Mouse (Mus musculus) layer of hippocampus, adult 9-10 months (tissue): Measurements from ENCODE around the gene Nes.

ENCODE experiments used
- DNase-seq: peaks from one replicate; pipeline ENCODE4 v3.0.0; 2022; ENCODE audit warnings: low spot score

Gene Nes

DNA sequence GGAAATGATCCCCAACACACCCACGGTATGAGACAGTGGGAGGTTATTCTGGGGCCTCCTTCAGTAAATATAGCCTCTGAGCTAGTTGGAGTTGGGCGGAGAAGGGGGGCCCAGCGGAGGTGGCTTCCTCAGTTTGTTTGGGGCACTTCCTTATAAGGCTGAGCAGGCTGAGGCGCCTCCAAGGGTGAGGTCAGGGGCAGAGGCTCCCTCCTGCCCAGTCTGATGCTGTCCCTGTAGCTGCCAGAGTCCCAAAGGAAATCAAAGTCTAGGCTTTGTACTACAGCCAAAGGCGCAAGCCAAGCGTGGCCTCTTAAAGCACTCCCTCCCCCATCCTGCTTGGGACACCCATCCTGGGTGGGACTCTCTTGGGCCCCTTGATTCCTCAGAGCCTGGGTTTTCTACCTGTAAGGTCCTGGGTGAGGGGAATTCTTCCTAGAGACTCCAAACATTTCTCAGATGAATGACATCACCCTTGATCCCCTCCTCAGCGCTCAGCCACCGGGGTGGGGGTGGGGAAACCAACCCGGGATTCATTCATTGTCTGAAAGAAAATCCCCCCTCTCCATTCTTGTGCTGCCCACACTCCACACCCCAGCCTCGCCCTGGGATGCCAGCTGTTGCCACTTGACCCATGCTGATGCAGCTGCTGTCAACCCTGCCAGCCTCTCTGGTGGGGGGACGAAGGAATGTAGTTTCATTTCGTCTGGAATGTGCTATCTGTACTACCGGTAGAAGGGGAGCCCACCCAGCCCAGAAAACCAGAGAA, 12.1 kb downstream of the Nes start:
- no peak for DNase-seq

DNA sequence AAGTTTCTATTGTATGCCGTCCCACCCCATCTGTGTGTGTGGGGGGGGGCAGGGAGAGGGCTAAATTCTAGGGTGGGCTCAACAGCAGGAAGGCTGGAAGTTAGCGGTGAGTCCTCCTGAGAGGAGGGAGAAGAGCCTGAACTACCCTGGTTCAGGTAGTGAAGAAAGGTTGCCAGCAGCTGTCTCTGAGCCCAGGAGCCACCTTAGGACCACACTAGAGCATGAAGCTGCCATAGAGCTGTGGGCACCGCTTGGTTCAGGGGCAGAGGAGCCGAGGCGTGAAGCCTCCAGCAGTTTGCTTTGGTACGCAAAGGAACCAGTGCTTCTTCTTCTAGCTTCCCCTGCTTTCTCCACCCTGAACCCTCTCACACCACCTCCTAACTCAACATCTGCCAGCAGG, 12.7 kb downstream of the Nes start:
- no peak for DNase-seq

DNA sequence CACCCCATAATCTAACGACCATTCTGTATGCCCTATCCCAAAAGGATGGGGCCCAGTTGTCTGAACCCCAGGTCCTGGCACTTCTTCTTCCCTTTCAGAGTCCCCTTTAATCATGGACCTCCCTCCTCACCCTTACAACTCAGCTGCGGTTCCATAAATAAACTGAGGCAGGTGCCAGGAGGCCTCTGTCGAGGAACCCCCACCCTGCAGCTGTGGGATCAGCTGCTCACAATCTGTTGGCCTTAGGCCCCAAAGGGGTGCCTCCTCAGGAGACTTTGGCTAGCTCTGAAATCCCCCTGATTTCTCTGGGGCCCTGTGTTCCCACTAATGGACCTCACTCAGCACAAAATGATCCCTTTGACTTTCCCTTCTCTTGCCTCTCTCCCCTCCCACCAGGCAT, 13.2 kb downstream of the Nes start:
- no peak for DNase-seq

DNA sequence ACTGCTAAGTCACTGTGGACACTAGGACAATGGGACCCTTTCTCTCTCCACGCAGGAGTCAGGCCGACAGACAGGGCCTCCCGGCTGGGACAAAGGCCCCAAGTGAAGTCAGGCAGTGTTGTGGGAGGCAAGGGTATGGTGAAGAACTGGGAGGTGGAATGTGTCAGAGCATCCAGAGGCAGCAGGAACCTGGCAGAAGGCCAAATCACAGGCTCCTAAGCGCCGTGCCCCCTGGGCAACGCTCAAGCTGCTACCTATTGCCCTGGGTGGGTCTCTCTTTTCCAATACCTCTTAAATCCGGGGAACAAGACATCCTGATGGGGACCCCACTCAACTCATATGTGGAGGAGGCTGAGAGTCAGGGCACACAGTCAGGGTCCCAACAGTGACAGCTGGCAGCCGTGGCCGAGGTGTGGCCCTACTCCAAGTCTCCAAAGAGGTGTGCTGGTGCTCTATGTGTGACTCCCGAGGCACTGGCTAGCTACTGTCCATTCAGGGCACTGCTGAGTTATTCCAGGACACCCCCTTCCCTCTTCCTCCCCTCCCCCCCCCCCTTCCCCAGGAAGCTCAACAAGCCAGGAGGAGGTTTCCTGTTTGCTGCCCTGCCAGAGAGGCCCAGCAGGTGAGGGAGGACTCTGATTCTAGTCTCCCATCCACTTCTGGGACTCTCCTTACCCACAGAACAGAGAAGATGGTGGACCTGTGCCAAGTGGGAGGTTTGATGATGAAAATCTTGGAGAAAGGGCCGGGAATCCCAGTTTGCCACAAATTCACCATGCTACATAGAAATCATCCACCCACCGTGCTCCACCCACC, 14.8 kb downstream of the Nes start:
- DNase-seq, result no peak

DNA sequence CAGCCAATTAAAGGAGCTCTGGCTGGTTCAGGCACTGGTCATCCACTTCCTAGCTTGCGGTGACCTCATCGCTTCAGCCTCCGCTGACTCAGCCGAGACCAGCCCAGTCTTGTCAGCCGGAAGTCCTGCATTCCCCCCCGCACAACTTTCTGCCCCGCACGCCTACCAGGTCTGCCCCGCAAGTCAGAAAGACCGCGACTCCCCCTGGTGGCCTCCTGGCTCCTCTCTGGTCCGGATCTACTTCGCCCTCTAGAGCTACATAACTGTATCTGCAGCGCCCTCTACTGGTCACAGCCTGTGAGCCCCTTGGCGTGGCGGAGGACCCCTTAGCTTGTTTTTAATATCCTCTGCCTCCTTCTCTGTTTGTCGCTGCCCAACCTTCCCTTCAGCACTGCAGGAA, 16.0 kb downstream of the Nes start:
- peak; percentile 85 for DNase-seq

DNA sequence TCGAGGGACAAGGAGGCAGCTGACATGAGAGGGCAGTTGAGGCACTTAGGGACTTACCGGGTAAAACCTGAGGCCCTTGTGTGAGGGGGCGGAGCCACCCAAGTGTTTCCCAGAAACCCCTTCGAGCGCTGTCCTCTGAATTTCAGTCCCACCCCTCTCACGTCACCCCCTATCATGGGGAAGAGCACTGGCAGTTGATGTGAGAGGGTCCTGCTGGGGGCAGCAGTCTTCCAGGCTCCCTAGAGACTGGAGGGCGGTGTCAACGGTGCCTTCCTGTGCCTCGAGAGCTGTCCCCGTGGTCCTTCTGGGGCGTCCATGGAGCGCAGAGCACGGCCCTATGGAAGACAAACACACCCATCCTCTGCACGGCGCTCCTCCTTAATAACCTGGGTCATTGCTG, 16.8 kb downstream of the Nes start:
- no peak for DNase-seq

DNA sequence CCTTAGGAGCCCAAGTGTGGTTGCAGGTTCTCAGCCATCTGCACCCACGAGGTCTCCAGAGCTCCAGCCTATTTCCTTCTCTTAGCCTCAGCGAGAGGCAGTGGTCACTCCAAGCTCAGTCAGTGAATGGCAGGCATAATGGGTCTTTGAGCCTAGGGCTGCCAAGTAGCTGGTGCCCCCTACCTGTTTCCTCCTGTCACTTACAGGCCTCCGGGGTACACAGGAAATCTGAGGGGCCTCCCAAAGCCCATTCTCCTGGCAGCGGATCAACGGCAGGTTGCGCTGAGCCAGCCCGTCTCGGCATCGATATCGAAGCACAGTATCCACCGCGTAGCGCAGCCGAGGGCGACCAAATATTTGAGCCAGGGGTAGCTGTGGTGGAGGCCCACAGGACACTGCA, 17.2 kb downstream of the Nes start:
- DNase-seq, result no peak

DNA sequence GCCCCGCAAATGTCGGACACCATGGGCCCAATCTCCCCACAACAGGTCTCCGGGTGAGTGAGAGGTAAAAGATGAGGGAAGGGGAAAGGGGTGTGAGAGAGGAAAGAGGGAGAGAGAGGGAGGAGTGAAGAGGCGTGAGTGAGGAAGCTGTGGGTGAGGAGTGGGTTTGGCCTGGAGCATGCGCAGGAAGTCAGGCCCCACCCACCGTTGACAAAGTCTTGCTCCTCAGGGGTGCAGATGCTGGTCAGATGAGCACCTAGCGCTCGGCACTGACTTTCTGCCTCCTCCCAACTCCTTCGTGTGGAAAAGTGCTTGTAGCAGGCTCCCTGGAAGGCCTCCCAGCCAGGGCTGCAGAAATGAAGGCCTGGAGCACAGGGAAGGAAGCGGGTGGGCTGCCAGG, 19.1 kb downstream of the Nes start:
- no peak for DNase-seq

DNA sequence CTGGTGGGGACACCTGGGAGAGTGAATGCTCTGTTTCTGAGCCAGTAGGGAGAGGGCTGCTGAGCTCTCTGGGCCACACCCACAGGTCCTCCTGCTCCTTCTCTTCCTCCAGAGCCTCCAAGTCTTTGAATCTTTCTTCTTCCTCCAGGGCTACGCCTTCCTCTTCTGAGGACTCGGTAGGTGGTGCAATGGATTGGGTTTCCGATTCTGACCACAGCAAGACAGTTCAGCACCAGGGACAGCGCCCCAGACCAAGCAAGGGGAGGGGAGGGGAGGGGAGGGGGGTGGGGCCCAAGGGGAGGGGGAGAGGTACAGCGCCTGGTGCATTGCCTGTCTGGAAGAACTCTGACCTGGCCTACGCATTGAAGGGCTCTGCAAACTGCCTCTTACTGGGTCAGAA, 22.6 kb downstream of the Nes start:
- DNase-seq, result no peak

DNA sequence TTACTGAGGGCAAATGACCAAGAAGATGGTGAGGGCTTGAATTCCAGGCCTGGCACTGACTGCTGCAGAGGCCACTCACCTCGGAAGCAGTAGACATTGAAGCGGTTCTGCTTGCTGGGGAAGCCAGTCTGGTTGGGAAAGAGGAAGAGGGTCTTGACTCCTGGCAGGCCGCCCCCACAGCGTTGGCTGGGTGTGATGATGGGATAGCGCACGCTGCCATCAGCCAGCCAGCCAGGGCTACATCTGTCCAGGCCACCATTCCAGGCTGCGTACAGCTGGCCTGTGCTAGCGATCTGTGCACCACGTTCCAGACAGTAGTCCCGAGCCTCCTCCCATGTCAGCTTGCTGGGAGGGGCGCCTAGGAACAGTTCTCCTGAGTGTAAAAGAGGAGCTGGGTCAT, 24.5 kb downstream of the Nes start:
- DNase-seq, result no peak

DNA sequence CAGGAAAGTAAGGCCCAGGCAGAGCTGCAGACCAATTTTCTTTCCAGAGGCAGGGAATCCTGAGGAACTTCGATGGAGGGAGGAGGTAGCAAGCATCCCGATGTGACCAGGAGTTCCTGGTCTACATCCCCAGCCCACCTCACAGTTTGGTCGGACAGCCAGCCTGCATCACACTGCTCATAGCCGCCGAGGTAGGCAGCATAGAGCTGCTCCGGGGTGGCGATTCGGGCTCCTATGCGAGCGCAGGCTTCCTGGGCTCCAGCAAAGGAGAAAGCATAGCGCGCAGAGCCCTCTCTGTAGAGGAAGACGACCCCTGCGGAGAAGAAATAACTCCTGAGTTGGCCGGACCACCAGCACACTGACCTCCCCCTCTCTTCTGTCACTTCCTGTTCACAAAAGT, 25.5 kb downstream of the Nes start:
- DNase-seq, result no peak

DNA sequence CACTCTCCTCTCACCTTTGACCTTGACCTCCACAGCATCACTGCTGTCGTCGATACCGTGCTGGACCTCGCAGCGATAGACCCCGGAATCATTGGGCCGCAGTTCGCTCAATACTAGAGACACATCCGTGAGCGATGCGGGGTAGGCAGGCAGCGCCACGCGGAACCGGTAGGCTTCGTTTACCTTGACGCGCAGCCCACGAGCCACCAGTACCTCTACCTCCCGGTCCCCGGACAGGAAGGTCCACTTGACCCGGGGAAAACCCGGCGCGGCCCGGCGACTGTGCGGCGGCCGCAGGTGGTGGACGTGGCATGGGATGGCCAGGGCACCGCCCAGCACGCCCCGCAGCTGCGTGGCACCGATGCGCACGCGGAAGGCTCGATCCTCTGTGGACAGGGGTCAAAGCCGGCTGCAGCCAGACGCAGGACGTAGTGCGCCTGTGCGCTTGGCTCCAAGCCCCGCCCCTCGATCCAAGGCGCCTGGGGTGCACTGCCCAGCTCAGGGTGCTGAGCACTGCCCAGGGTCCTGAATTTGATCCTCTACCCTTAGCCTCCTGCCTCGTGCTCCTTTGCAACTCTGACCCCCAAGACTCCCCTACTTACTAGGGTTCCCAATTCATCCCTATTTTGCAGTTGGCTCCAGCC, 26.2 kb downstream of the Nes start:
- no peak for DNase-seq

DNA sequence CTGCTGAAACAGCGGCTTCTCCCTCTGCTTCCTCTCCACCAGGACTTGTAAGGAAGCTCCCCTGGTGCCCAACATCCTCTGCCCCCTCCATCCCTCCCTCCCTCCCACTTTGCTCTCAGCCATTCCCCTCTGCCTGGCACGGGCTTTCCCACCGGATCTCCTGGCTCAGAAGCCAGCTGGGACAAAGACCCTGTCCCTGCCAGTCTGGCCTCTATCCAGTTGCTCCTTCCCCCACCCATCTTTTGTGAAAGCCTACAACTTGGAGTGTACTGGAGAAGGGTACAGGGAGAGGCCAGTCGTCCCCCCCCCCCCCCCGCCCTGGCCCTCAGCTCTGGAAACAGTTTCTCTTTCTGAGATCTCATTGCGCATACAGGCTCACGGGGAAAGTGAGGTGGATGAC, 27.9 kb downstream of the Nes start:
- no peak for DNase-seq

DNA sequence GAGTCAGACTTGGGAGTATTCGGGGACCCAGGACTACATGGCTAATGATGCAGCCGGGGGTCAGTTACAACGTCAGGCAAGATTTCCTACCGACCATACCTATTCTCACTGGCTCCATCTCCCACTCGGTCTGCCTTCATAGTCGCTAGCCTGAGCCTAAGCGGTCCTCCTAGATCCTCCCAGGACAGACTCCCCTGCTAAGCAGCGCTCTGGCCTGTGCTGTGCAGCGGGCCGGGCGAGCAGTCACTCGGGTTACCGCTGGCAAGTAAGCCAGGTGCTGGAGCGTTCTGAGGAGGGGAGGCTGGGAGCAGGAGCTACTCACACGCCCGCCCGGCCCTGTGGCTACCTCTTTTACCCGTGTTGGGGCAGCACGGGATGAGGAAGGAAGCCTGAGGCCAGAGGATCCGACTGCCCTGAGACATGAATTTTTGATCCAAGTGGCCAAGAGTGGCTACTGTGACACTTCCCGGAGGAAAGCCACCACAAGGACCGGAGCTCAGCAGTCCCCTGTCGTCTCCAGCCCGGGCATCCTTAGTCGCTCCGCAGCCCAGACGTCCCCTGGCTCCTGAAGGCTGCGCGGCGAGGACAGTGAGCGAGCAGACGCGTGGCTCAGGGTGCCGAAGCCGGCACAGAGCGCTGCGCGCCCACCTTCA, 28.5 kb downstream of the Nes start:
- DNase-seq, result no peak

DNA sequence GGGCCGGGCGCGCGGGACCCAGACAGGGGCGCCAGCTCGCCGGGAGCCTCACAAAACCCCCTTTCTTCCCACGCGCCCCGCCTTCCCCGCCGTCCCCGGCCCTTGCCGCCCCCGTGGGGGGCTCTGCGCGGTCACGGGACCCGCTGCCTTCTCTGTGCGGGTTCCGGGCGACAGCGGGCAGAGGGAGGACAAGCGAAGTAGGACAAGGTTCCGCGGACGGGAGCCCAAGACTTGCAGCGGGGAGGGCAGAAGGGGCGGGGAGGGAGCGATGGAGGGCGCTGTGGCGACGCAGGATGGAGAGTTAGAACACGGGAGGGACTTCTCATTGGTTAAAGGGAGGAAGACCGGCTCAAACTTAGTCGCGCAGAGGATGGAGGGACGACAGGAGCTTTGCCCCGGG, 29.3 kb downstream of the Nes start, which contains the start of gene Bcan:
Gene Bcan, minus strand, starts transcription at position 50 of the 400 bp plus-strand sequence.
- no peak for DNase-seq

DNA sequence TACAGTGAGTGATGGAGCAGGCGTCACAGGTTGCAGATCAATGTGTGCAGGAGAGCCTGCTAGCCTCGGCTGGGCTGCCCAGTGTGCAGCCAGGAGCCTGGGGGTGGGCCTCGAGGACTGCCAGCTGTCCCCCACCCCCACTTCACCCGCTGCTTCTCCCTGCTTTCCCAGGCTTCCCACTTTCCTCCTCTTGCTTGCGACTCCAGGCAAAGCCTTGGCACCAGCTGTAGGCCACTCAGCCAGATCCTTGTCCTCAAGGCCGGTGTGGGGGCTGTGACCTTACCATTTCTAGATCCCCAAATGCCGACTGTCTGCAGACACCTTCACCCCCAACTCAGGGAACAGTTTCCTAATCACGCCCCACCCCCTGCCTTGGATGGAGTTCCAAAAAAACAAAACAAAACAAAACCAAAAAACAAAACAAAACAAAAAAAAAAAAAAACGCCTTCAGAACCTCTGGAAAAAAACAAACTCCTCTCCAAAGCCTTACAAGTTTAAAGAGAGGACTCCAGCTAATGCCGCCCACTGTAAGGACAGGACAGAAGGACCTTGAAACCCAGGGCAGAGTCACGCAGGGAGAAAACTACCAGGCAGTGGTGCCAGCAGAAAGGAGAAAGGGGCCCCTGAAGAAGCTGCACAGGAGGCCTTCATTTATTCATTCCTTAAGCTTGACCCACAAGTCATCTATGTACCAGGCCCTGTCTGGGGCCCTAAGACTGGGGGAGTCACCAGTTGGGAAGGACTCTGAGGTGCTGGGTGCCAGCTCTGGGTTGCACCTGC, 30.1 kb downstream of the Nes start:
- DNase-seq, result no peak

DNA sequence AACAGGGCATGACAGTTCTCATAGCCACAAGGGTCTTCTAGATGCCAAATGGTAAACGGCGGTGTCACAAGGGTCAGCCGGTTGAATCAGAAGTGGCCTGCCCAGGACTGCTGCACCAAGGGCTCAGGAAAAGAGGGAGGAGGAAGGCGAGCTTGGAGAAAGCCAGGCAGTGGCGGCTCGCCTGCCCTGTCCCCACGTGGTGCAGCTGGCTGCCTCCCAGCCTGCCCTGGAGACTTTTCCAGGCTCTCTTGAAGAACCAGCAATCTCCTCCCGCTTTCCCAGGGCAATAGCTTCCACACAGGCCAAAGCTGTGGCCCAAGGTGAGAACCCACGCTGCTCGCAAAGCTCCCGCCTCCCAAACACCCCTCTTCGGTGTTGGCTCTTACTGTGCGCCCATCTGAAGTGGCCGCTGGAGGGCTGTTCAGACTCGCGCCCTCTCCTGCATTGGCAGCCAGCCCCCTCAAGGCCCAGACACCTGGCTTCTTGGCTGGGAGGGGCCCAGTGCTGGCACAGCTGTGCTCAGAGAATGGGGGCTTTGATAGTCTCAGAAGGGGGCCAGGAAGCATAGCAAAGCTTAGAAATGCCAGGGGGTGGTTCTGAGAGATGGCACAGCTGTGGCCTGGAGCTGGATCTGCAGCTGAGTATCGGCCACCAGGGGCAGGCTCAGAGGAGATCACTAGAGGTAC, 31.6 kb downstream of the Nes start:
- no peak for DNase-seq

DNA sequence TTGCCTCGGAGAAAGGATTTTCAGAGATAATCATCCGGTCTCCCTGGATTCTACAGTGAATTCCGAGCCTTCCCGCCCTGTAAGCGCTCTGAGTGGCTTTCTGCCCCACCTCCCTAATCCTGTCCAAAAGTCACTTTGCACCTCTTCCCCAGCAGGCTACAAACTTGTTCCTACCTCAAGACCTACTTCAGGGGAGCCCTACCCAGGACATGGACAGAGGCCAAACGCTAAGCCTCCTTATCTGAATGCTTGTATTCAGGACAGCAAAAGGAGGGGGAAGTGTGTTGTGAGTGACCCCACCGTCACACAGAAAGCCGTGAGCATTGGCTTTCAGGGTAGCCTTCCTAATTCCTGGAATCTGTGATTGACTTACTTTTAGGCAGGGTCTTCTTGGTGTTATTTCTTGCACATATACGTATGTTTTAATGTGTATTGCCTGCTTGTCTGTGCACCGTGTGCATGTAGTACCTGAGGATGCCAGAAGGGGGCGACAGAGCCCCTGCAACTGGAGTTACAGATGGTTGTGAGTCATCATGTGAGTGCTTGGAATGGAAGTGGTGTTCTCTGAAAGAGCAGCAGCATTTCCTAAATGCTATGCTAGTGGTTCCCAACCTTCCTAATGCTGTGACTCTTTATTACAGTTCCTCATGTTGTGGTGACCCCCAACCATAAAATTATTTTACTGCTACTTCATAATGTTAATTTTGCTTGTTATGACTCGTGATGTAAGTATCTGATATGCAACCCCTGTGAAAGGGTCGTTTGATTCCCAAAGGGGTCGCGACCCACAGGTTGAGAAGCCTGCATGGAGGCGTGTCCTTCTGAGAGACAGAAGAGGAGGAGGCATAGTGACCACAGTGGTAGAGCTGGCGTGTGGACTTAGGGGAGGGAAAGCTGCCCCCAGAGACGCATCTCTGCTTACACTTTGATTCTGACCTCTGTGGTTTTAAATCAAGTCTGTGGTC, 35.2 kb downstream of the Nes start:
- no peak for DNase-seq

DNA sequence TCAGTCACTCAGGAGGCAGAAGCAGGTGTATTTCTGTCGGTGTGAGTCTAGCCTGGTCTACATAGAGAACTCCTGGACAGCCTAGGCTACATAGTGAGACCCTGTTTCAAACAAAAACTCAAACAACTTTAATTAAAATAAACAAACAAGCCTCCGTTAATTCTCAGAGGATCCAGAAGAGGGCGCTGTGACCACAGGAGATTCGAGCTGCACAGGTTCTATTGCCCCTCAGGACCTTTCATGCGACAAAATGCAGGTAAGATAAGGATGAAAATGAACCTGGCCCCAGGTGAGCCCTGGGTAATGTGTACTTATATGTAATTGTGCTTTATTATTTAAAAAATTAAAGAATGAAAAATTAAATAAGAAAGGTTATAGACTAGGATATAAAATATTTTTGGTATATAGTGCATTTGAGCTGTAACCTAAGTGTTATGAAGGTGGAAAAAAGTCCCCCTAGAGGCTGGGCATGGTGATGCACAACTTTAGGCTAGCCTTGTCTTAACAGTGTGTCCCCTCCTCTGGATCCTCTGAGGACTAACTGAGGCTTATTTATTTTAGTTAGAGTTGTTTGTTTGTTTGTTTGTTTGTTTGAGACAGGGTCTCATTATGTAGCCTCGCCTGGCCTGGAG, 39.9 kb downstream of the Nes start:
- DNase-seq, result no peak
